Mouse (Mus musculus): ENCODE measurements around the gene Msl1. TPM values are rescaled to one million over a fixed set of nuclear protein-coding genes. Genes with fewer than 3 reads are reported as not detected.

The Msl1 gene
- polyA plus RNA-seq, 1 experiment from 2014 or later = 25.0 TPM

GRCm38 (mm10) chr11:98835725-98836124 lies 40.4 kb downstream of the Msl1 start:
- Histone ChIP-seq H3K36me3 (peaks cover 43% of the 10 kb centered on the region), H3K4me1 (peaks cover 36% of the 10 kb centered on the region), H3K9me3 (replicated peaks) (no peaks in the 10 kb centered on the region), H3K27me3 (ENCODE audit: low read depth, poor library complexity, severe bottlenecking) (peaks cover 34% of the 10 kb centered on the region), H3K4me3 (0 out of 2 replicates have a peak overlapping the region, but pooled peaks have one; percentile 67), H3K27ac (no peak overlapping the region)
- no peak for DNase-seq (ENCODE audit: low spot score)
- 59% methylated on average over 3 of the region's 3 CpGs for WGBS

GRCm38 (mm10) chr11:98836128-98836527 lies 40.8 kb downstream of the Msl1 start:
- DNase-seq (ENCODE audit: low spot score) = no peak
- Histone ChIP-seq H3K4me1 (peaks cover 36% of the 10 kb centered on the region), H3K27me3 (ENCODE audit: low read depth, poor library complexity, severe bottlenecking) (peaks cover 34% of the 10 kb centered on the region), H3K36me3 (peaks cover 39% of the 10 kb centered on the region), H3K27ac (0 out of 2 replicates have a peak overlapping the region, but pooled peaks have one; percentile 78), H3K9me3 (replicated peaks) (no peaks in the 10 kb centered on the region), H3K4me3 (peak overlapping the region; percentile 67)
- WGBS = 21% methylated on average over 7 of the region's 7 CpGs

DNA sequence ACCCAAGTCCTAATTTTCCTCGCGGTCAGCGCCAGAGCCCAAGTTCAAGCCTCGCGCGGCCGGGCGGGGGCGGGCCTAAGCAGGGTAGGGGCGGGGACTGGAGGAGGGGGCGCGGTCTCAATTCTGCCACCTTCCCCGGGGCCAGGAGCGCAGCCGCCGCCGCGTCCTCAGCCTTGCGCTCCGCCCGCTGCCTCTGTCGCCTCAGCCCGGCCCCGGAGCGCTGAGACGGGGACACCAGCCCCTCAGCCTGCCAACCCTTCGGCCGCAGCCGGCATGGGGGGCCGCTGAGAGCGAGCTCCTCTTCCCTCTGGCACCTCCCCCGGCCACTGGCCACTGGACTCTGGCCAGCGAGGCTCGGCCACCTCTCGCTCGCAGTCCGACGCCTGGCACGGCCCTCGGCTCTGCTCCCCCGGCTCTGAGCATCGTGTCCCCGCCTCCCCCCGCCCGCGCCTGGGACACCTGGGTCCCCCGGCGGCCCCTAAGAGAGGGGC lies 41.4 kb downstream of the Msl1 start, which contains the start of gene Rapgefl1:
Gene Rapgefl1, plus strand, starts transcription at position 135 of the 491 bp plus-strand sequence.
- peaks cover 34% of the 10 kb centered on the region for H3K36me3 ChIP-seq
- peak; percentile 92 for DNase-seq (ENCODE audit: low spot score)
- H3K27ac ChIP-seq = peak within 1 kb of the TSS; percentile 78
- H3K9me3 ChIP-seq (replicated peaks) = no peaks in the 10 kb centered on the region
- H3K4me3 ChIP-seq = peak within 1 kb of the TSS; percentile 67
- H3K4me1 ChIP-seq = peaks cover 36% of the 10 kb centered on the region
- under 1% methylated on average over 47 of the region's 48 CpGs for WGBS
- peaks cover 34% of the 10 kb centered on the region for H3K27me3 ChIP-seq (ENCODE audit: low read depth, poor library complexity, severe bottlenecking)

GRCm38 (mm10) chr11:98837231-98837704 lies 42.0 kb downstream of the Msl1 start:
- H3K4me3 ChIP-seq = peak overlapping the region; percentile 67
- WGBS = under 1% methylated on average over 29 of the region's 29 CpGs
- H3K27me3 ChIP-seq (ENCODE audit: low read depth, poor library complexity, severe bottlenecking) = peaks cover 34% of the 10 kb centered on the region
- peaks cover 28% of the 10 kb centered on the region for H3K36me3 ChIP-seq
- DNase-seq (ENCODE audit: low spot score) = peak; percentile 53
- H3K9me3 ChIP-seq (replicated peaks) = no peaks in the 10 kb centered on the region
- peak overlapping the region; percentile 78 for H3K27ac ChIP-seq
- peaks cover 36% of the 10 kb centered on the region for H3K4me1 ChIP-seq

DNA sequence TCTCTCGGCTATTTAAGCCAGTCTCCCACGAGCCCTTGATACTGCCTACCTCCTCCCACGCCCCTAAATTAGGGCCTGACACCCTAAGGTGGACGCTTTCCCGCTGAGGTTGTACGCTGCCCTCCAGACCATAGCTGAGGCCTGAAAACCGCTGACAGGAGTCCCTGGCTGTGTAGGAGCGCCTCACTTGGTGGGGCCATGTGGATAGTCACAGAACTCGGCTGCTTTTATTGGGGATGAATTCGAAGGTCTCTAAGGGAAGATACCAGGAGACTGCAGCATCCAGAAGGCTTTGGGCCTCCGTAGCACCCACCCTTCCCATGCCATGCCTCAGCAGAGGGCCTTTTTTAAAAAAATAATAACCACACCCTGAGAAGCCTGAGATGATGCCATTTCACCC lies 42.6 kb downstream of the Msl1 start:
- peaks cover 34% of the 10 kb centered on the region for H3K27me3 ChIP-seq (ENCODE audit: low read depth, poor library complexity, severe bottlenecking)
- peaks cover 22% of the 10 kb centered on the region for H3K36me3 ChIP-seq
- no peak overlapping the region for H3K27ac ChIP-seq
- H3K4me1 ChIP-seq = peaks cover 36% of the 10 kb centered on the region
- WGBS = 45% methylated on average over 11 of the region's 11 CpGs
- peak overlapping the region; percentile 67 for H3K4me3 ChIP-seq
- no peaks in the 10 kb centered on the region for H3K9me3 ChIP-seq (replicated peaks)
- DNase-seq (ENCODE audit: low spot score) = no peak

DNA sequence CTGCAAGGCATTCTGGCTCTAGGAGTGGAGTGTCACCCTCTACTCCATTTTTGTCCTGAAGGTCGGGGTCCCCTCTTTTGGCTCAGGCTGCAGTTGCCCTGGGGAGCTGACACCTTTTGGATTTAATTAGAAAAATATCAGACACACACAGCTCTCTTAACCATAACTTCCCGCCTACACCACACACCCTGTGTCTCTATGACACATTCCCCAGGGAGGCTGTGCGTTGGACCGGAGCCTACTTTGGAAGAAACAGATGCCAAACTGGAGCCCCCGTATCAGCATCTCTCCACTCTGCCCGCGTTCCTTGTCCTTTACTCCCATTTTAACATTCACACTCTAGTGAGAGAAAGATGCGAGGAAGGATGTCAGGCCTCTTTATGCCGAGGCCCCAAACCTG lies 43.2 kb downstream of the Msl1 start:
- H3K4me3 ChIP-seq = no peak overlapping the region
- H3K27me3 ChIP-seq (ENCODE audit: low read depth, poor library complexity, severe bottlenecking) = peaks cover 34% of the 10 kb centered on the region
- no peaks in the 10 kb centered on the region for H3K9me3 ChIP-seq (replicated peaks)
- peaks cover 16% of the 10 kb centered on the region for H3K36me3 ChIP-seq
- no peak overlapping the region for H3K27ac ChIP-seq
- 83% methylated on average over 9 of the region's 9 CpGs for WGBS
- H3K4me1 ChIP-seq = peaks cover 36% of the 10 kb centered on the region
- DNase-seq (ENCODE audit: low spot score) = no peak

- Histone ChIP-seq H3K27me3 (ENCODE audit: low read depth, poor library complexity, severe bottlenecking) (peaks cover 34% of the 10 kb centered on the region), H3K27ac (no peak overlapping the region), H3K4me3 (no peak overlapping the region), H3K4me1 (peaks cover 36% of the 10 kb centered on the region), H3K36me3 (peaks cover 7% of the 10 kb centered on the region), H3K9me3 (replicated peaks) (no peaks in the 10 kb centered on the region)
- WGBS = 45% methylated on average over 6 of the region's 6 CpGs
- no peak for DNase-seq (ENCODE audit: low spot score)
Observed at GRCm38 (mm10) chr11:98839402-98839801, 44.1 kb downstream of the Msl1 start.

- Histone ChIP-seq H3K9me3 (replicated peaks) (no peaks in the 10 kb centered on the region), H3K4me3 (no peak overlapping the region), H3K36me3 (peaks cover 2% of the 10 kb centered on the region), H3K27ac (no peak overlapping the region), H3K27me3 (ENCODE audit: low read depth, poor library complexity, severe bottlenecking) (peaks cover 34% of the 10 kb centered on the region), H3K4me1 (peaks cover 36% of the 10 kb centered on the region)
- DNase-seq (ENCODE audit: low spot score) = no peak
- 66% methylated on average over 10 of the region's 10 CpGs for WGBS
Observed at GRCm38 (mm10) chr11:98839897-98840296, 44.6 kb downstream of the Msl1 start.

GRCm38 (mm10) chr11:98846016-98846415 lies 50.7 kb downstream of the Msl1 start:
- Histone ChIP-seq H3K36me3 (no peaks in the 10 kb centered on the region), H3K27me3 (ENCODE audit: low read depth, poor library complexity, severe bottlenecking) (peaks cover 29% of the 10 kb centered on the region; the same call in 1 of the 2 replicates), H3K4me3 (no peak overlapping the region), H3K4me1 (peaks cover 24% of the 10 kb centered on the region), H3K27ac (no peak overlapping the region), H3K9me3 (replicated peaks) (no peaks in the 10 kb centered on the region)
- 52% methylated on average over 13 of the region's 13 CpGs for WGBS
- no peak for DNase-seq (ENCODE audit: low spot score)

DNA sequence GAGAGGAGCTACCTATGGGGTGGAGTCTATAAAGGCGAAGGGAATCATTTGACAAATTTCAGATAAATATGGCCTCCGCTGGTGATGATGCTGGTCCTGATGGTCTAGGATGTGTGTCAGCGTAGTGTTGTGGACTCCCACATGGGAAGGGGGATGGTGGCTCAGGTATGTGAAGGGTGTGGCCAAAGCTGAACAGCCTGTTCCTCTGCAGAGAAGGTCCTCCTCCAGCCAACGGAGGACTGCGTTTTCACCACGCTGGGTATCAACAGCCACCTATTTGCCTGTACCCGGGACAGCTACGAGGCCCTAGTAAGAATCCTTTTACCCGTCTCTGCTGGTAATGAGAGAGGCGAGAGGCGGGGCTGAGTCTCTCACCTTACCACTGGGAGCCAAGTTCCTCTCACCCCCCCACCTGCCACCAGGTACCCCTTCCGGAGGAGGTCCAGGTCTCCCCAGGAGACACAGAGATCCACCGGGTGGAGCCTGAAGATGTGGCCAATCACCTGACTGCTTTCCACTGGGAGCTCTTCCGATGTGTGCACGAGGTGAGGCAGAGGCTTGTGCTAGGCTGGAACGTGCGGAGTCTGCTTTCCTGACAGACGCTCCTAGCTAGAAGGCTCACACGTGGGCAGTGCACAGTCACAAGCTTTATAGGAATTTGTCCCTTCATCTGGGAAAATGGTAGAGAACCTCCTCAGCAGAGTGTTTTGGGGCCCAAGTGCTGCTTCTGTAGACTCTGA lies 51.7 kb downstream of the Msl1 start:
- DNase-seq (ENCODE audit: low spot score) = no peak
- H3K27ac ChIP-seq = no peak overlapping the region
- H3K4me1 ChIP-seq = peaks cover 28% of the 10 kb centered on the region
- WGBS = 46% methylated on average over 19 of the region's 19 CpGs
- no peak overlapping the region for H3K4me3 ChIP-seq
- H3K27me3 ChIP-seq (ENCODE audit: low read depth, poor library complexity, severe bottlenecking) = peaks cover 39% of the 10 kb centered on the region
- H3K36me3 ChIP-seq = no peaks in the 10 kb centered on the region
- no peaks in the 10 kb centered on the region for H3K9me3 ChIP-seq (replicated peaks)

DNA sequence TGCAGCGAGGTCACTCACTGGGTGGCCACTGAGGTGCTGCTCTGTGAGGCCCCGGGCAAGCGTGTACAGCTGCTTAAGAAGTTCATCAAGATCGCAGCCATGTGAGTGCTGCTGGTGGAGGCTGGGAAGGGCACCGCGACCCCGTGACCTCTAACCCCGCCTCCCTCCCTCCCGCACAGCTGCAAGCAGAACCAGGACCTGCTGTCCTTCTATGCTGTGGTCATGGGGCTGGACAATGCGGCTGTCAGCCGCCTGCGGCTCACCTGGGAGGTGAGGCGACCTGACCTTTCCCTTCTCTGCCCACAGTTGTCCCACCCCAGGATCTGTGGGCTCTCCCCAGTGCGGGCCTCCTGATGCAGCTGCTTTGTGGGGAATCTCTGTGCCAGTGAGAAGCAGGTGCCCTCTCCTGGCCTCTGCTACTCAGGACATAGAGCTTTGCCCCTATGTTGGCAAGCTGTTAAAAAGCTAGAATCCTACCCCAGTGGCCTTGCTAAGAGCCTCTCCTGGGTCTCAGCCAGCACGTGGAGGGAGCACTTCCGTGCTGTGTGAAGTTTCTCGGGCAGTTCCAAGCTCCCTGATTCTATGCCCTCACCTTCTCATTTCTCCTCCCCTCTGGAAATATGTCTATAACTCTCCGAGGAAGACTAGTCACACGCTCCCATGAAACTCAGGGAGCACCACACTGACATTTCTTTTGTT lies 54.0 kb downstream of the Msl1 start:
- peaks cover 40% of the 10 kb centered on the region for H3K4me1 ChIP-seq
- no peaks in the 10 kb centered on the region for H3K36me3 ChIP-seq
- peak overlapping the region; percentile 75 for H3K27ac ChIP-seq
- peaks cover 40% of the 10 kb centered on the region for H3K27me3 ChIP-seq (ENCODE audit: low read depth, poor library complexity, severe bottlenecking)
- H3K4me3 ChIP-seq = peak overlapping the region; percentile 32
- H3K9me3 ChIP-seq (replicated peaks) = no peaks in the 10 kb centered on the region
- WGBS = 12% methylated on average over 19 of the region's 19 CpGs
- DNase-seq (ENCODE audit: low spot score) = peak; percentile 63

- peaks cover 40% of the 10 kb centered on the region for H3K27me3 ChIP-seq (ENCODE audit: low read depth, poor library complexity, severe bottlenecking)
- H3K9me3 ChIP-seq (replicated peaks) = no peaks in the 10 kb centered on the region
- WGBS = 66% methylated on average over 26 of the region's 26 CpGs
- H3K27ac ChIP-seq = peak overlapping the region; percentile 75; the same call in 1 of the 2 replicates
- H3K4me3 ChIP-seq = no peak overlapping the region
- H3K36me3 ChIP-seq = no peaks in the 10 kb centered on the region
- H3K4me1 ChIP-seq = peaks cover 40% of the 10 kb centered on the region
- no peak for DNase-seq (ENCODE audit: low spot score)
Observed at GRCm38 (mm10) chr11:98850100-98851093, 55.1 kb downstream of the Msl1 start.

Data from limb, embryonic 10.5 days (tissue).